Comparison of ENCODE assay signal across 12 mouse cellular contexts in genomic region chr2:71670228-71670790, GRCm38 (mm10).
A peak's percentile ranks its signal among the peaks of the same experiment; 100 is the strongest.
DNase-seq lines count a peak whose midpoint lies in the region; ATAC-seq and TF ChIP-seq lines count a peak whose summit lies in the region.
"Had no signal": no experiment of that assay in that cellular context is flagged by ENCODE, and none has a peak within 500 bp of the region (broad histone marks: within the 10 kb centered on the region; RNA-seq: fewer than 3 reads in every experiment).

No protein-coding gene starts in this region.

- DNase-seq in embryonic facial prominence, embryonic 10.5 days (ENCODE audit: low spot score), result no peak
- peak; percentile 15 for DNase-seq in kidney, postnatal 10 days
- DNase-seq in kidney, adult 8-10 months, result no peak
- no peak for DNase-seq in liver, postnatal 0 days
- DNase-seq in gastrocnemius, adult 18-20 months (ENCODE audit: low spot score), result no peak
- DNase-seq: cerebellum, postnatal 10 days; left cerebral cortex, postnatal 4 days; thymus, postnatal 36 days had no signal

- ATAC-seq in embryonic facial prominence, embryonic 12.5 days (ENCODE audit: insufficient number of reproducible peaks, insufficient read depth, low FRiP score, low TSS enrichment), result no peak
- ATAC-seq in heart, embryonic 15.5 days (replicated peaks; ENCODE audit: insufficient number of reproducible peaks, insufficient read depth, low FRiP score, low read depth), result no peak
- ATAC-seq in liver, postnatal 0 days, result no peak
- no peak for ATAC-seq in granulocyte monocyte progenitor cell, adult 5-6 weeks (replicated peaks; ENCODE audit: poor library complexity, severe bottlenecking)

- WGBS in embryonic facial prominence, embryonic 12.5 days, result 84% methylated on average over 6 of the region's 6 CpGs
- 93% methylated on average over 6 of the region's 6 CpGs for whole genome bisulfite sequencing in embryonic facial prominence, embryonic 10.5 days
- WGBS in heart, embryonic 15.5 days, result 67% methylated on average over 6 of the region's 6 CpGs
- 36% methylated on average over 6 of the region's 6 CpGs for WGBS in liver, postnatal 0 days (ENCODE audit: insufficient replicate concordance)

- TF ChIP-seq CTCF in liver, postnatal 0 days (IDR thresholded peaks at IDR 0.05; ENCODE audit: low read depth), result no peak

- TF ChIP-seq EP300 in liver, postnatal 0 days (IDR thresholded peaks at IDR 0.05; ENCODE audit: low read depth), result no peak

- no peaks in the 10 kb centered on the region for H3K27me3 ChIP-seq in embryonic facial prominence, embryonic 12.5 days
- no peaks in the 10 kb centered on the region for H3K27me3 ChIP-seq in embryonic facial prominence, embryonic 10.5 days (replicated peaks; ENCODE audit: low read depth, poor library complexity, severe bottlenecking)
- no peaks in the 10 kb centered on the region for H3K27me3 ChIP-seq in heart, embryonic 15.5 days
- no peaks in the 10 kb centered on the region for H3K27me3 ChIP-seq in liver, postnatal 0 days (ENCODE audit: insufficient read depth, low read length)
- H3K27me3 ChIP-seq: hindbrain, embryonic 15.5 days had no signal

- H3K4me3 ChIP-seq in embryonic facial prominence, embryonic 12.5 days, result no peak overlapping the region
- no peak overlapping the region for H3K4me3 ChIP-seq in embryonic facial prominence, embryonic 10.5 days
- no peak overlapping the region for H3K4me3 ChIP-seq in heart, embryonic 15.5 days
- H3K4me3 ChIP-seq in liver, postnatal 0 days (ENCODE audit: low read depth, low read length), result no peak overlapping the region
- H3K4me3 ChIP-seq: hindbrain, embryonic 15.5 days had no signal

- no peaks in the 10 kb centered on the region for H3K9me3 ChIP-seq in embryonic facial prominence, embryonic 12.5 days
- H3K9me3 ChIP-seq in embryonic facial prominence, embryonic 10.5 days, result no peaks in the 10 kb centered on the region
- H3K9me3 ChIP-seq in heart, embryonic 15.5 days (replicated peaks), result no peaks in the 10 kb centered on the region
- no peaks in the 10 kb centered on the region for H3K9me3 ChIP-seq in liver, postnatal 0 days (ENCODE audit: low read length)
- H3K9me3 ChIP-seq: hindbrain, embryonic 15.5 days had no signal

- no peaks in the 10 kb centered on the region for H3K36me3 ChIP-seq in embryonic facial prominence, embryonic 12.5 days
- H3K36me3 ChIP-seq in embryonic facial prominence, embryonic 10.5 days (replicated peaks), result no peaks in the 10 kb centered on the region
- H3K36me3 ChIP-seq in heart, embryonic 15.5 days, result no peaks in the 10 kb centered on the region
- no peaks in the 10 kb centered on the region for H3K36me3 ChIP-seq in liver, postnatal 0 days (replicated peaks; ENCODE audit: insufficient read depth, low read length)
- H3K36me3 ChIP-seq: hindbrain, embryonic 15.5 days had no signal

- H3K4me2 ChIP-seq in embryonic facial prominence, embryonic 12.5 days (replicated peaks), result no peak overlapping the region
- H3K4me2 ChIP-seq in heart, embryonic 15.5 days, result no peak overlapping the region
- H3K4me2 ChIP-seq in liver, postnatal 0 days (ENCODE audit: low read depth, low read length), result no peak overlapping the region
- H3K4me2 ChIP-seq: hindbrain, embryonic 15.5 days had no signal

- peak overlapping the region; percentile 63; the same call in 1 of the 2 replicates for H3K27ac ChIP-seq in embryonic facial prominence, embryonic 12.5 days
- no peak overlapping the region for H3K27ac ChIP-seq in embryonic facial prominence, embryonic 10.5 days (replicated peaks)
- H3K27ac ChIP-seq in heart, embryonic 15.5 days, result peak overlapping the region; percentile 79
- peak overlapping the region; percentile 44 for H3K27ac ChIP-seq in liver, postnatal 0 days (ENCODE audit: low read depth)
- H3K27ac ChIP-seq: hindbrain, embryonic 15.5 days had no signal

- no peak overlapping the region for H3K9ac ChIP-seq in embryonic facial prominence, embryonic 12.5 days
- H3K9ac ChIP-seq in heart, embryonic 15.5 days, result no peak overlapping the region
- no peak overlapping the region for H3K9ac ChIP-seq in liver, postnatal 0 days (replicated peaks)
- H3K9ac ChIP-seq: hindbrain, embryonic 15.5 days had no signal

- H3K4me1 ChIP-seq in embryonic facial prominence, embryonic 12.5 days, result peaks cover 16% of the 10 kb centered on the region
- peaks cover 25% of the 10 kb centered on the region for H3K4me1 ChIP-seq in embryonic facial prominence, embryonic 10.5 days
- H3K4me1 ChIP-seq in heart, embryonic 15.5 days (replicated peaks), result peaks cover 41% of the 10 kb centered on the region
- H3K4me1 ChIP-seq in liver, postnatal 0 days (ENCODE audit: insufficient read depth), result 0 out of 2 replicates have a peak, but pooled peaks cover 6% of the 10 kb centered on the region
- H3K4me1 ChIP-seq: hindbrain, embryonic 15.5 days had no signal
